Mouse (Mus musculus) megakaryocyte, embryonic 14.5 days (primary cell): ENCODE data around the gene Ctsa.

ENCODE experiments used
- FLI1 ChIP-seq: IDR thresholded peaks from 2 replicates; pipeline ENCODE4 v1.6.1; 2012; ENCODE audit warnings: low read length, inconsistent platforms, mixed read lengths
- GATA1 ChIP-seq: IDR thresholded peaks from 3 replicates; pipeline ENCODE4 v1.6.1; 2012; ENCODE audit warnings: mixed read lengths, low read length, inconsistent platforms, borderline replicate concordance

DNA sequence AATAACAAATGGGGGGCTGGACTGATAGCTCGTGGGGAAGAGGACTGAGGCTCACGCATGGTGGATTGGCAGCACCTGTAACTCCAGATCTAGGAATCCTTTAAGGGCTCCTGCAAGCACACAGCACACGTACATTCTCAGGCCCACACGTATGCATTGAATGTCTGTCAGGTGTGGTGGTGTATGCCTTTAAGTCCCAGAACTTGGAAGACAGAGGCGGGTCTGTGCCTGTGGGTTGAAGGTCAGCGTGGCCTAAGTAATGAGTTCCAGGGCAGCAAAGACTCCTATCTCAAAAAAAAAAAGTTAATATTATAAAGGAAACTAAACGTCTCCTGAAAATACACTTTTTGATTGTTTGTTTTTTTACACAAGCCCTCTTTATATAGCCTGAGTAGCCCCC, 26.1 kb upstream of the Ctsa start:
- no peak for TF ChIP-seq GATA1
- no peak for TF ChIP-seq FLI1
